Mouse (Mus musculus): ENCODE measurements around the gene Rbms1. TPM values are rescaled to one million over a fixed set of nuclear protein-coding genes. Genes with fewer than 3 reads are reported as not detected.

Gene Rbms1
- polyA plus RNA-seq, 1 experiment from 2014 or later, result 78.6 TPM

DNA sequence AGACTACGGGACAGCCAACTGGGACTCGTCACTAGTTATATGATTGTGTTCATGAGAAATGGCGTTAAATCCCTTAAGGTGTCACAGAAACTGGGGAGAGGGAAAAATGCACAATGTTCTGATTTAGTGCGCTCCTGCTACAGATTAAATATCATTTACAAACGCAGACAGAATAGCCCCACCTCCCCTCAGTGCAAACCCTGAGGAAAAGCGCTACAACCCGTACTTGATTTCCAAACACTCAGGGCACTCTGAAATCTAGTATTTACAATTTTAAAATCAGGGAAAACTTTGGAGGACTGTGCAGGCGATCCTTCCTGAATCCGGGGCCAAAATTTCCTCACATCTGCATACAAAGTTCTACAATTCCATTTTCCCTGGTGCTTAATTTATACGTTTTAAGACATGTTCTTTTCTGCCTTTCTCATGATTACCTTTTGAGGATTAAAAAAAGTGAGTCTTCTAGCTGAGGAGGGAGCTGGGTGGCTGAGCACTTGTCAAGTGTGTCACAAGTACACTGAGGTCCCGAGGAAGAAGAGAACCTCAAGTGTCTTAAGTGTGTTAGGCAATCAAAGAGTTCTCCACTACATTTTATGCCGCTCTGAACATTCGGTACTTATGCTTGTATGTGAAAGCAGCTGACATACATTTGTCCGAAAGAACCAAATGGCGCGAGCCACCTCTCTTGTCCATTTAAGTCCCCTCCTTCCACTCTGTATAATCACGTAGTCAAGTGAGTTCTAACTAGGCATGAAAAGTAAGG is 164.0 kb downstream of the Rbms1 start:
- Histone ChIP-seq H3K4me1 (replicated peaks; ENCODE audit: control insufficient read depth, insufficient read depth, low read length) (no peaks in the 10 kb centered on the region; the same call in 1 of the 2 replicates), H3K27ac (ENCODE audit: low read depth, low read length) (no peak overlapping the region)

DNA sequence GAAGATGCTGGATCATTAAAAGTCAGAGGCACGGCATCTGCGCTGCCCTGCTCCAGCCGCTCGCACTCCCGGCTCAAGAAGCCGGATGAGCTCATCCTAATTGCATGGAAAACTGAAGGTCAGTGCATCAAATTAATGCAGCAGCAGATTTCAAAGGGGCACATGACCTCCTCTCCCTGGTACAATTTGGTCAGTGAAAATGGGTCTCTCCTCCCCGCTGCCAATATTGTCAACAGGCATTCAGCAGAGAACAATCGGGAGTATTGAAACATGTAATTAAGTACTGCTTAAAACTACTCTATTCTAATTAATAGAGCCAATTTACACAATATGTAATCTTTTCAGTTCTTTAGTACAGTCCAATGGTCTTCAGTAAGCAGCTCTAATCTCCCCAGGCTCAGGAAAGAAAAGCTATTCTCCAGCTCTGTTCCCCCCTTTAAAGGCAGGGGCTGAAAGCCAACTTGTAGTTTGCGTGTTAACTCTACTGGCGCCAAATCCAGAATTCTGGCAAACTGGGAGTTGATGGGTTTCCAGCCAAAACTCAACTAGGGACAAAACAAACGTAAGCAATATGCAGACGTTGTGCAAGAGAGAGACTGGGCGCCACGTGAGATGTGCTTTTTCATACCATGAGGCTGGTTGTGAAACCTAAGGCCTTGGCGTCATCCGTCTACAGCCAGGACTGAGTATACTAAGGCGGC is 165.9 kb downstream of the Rbms1 start:
- H3K4me1 ChIP-seq (replicated peaks; ENCODE audit: control insufficient read depth, insufficient read depth, low read length), result no peaks in the 10 kb centered on the region; the same call in 1 of the 2 replicates
- H3K36me3 ChIP-seq (ENCODE audit: control insufficient read depth, insufficient read depth, low read length), result no peaks in the 10 kb centered on the region
- ATAC-seq (ENCODE audit: low FRiP score) (peak; percentile 87), DNase-seq (ENCODE audit: low spot score) (peak; percentile 46)
- H3K4me2 ChIP-seq (replicated peaks; ENCODE audit: low read depth, low read length), result no peak overlapping the region
- H3K27me3 ChIP-seq (ENCODE audit: control insufficient read depth, insufficient read depth, low read length), result no peaks in the 10 kb centered on the region
- H3K9me3 ChIP-seq (ENCODE audit: control insufficient read depth, low read length), result no peaks in the 10 kb centered on the region
- peak overlapping the region; percentile 51; the same call in 1 of the 2 replicates for H3K27ac ChIP-seq (ENCODE audit: low read depth, low read length)
- H3K9ac ChIP-seq (ENCODE audit: low read depth, low read length), result no peak overlapping the region
- no peak overlapping the region for H3K4me3 ChIP-seq (ENCODE audit: low read depth, low read length)
- WGBS, result 64% methylated on average over 17 of the region's 17 CpGs

More for the DNA sequence above, 164.0 kb downstream of the Rbms1 start:
- no peak overlapping the region for H3K9ac ChIP-seq (ENCODE audit: low read depth, low read length)
- DNase-seq (ENCODE audit: low spot score) (no peak), ATAC-seq (ENCODE audit: low FRiP score) (no peak)
- H3K36me3 ChIP-seq (ENCODE audit: control insufficient read depth, insufficient read depth, low read length), result no peaks in the 10 kb centered on the region
- H3K4me2 ChIP-seq (replicated peaks; ENCODE audit: low read depth, low read length), result no peak overlapping the region
- no peaks in the 10 kb centered on the region for H3K27me3 ChIP-seq (ENCODE audit: control insufficient read depth, insufficient read depth, low read length)
- no peaks in the 10 kb centered on the region for H3K9me3 ChIP-seq (ENCODE audit: control insufficient read depth, low read length)
- no peak overlapping the region for H3K4me3 ChIP-seq (ENCODE audit: low read depth, low read length)
- 85% methylated on average over 17 of the region's 17 CpGs for WGBS

DNA sequence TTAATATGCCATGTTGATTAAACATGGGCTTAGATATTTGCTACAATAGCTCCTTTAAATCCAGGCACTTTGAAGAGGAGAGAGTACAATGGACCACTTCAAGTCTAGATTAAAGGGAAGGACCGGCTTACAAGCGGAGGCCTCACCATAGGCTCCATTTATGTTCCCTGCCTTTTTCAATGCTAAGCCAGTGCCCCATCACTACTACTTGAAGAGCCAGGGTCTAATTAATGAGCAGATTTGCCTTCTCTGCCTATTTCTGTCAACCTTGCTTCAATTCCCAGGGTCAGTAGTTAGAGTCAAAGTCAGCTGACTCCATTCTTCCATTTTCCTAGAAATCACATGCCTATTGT is 166.4 kb downstream of the Rbms1 start:
- no peak for DNase-seq (ENCODE audit: low spot score)
- 36% methylated on average over 2 of the region's 2 CpGs for WGBS
- Histone ChIP-seq H3K36me3 (ENCODE audit: control insufficient read depth, insufficient read depth, low read length) (no peaks in the 10 kb centered on the region), H3K27me3 (ENCODE audit: control insufficient read depth, insufficient read depth, low read length) (no peaks in the 10 kb centered on the region), H3K9me3 (ENCODE audit: control insufficient read depth, low read length) (no peaks in the 10 kb centered on the region), H3K4me3 (ENCODE audit: low read depth, low read length) (no peak overlapping the region), H3K4me2 (replicated peaks; ENCODE audit: low read depth, low read length) (no peak overlapping the region), H3K9ac (ENCODE audit: low read depth, low read length) (no peak overlapping the region), H3K27ac (ENCODE audit: low read depth, low read length) (no peak overlapping the region), H3K4me1 (replicated peaks; ENCODE audit: control insufficient read depth, insufficient read depth, low read length) (no peaks in the 10 kb centered on the region; the same call in 1 of the 2 replicates)
- ATAC-seq (ENCODE audit: low FRiP score), result peak; percentile 64

DNA sequence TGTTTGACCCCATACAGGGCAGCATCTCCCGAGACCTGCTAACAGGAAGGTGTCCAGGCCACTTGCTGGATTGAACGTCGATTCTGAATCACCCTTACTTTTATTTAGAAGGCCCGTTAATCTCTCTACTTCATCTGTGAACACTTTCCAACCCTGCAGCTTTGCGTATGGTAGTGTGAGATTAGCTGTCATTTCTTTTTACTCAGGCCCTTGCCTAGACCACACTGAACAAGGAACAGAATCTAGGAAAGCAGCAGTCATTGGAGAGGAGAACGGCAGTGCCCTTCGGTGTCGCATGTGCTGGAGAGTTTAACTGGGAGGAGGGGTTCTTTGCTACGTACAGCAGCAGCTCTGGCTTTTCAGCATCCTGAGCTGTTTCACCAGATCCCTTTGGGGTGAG is 167.1 kb downstream of the Rbms1 start:
- Histone ChIP-seq H3K9me3 (ENCODE audit: control insufficient read depth, low read length) (no peaks in the 10 kb centered on the region), H3K36me3 (ENCODE audit: control insufficient read depth, insufficient read depth, low read length) (no peaks in the 10 kb centered on the region), H3K27me3 (ENCODE audit: control insufficient read depth, insufficient read depth, low read length) (no peaks in the 10 kb centered on the region; the same call in 1 of the 2 replicates), H3K9ac (ENCODE audit: low read depth, low read length) (no peak overlapping the region), H3K4me2 (replicated peaks; ENCODE audit: low read depth, low read length) (no peak overlapping the region), H3K27ac (ENCODE audit: low read depth, low read length) (no peak overlapping the region), H3K4me1 (replicated peaks; ENCODE audit: control insufficient read depth, insufficient read depth, low read length) (no peaks in the 10 kb centered on the region; the same call in 1 of the 2 replicates), H3K4me3 (ENCODE audit: low read depth, low read length) (no peak overlapping the region)
- ATAC-seq (ENCODE audit: low FRiP score) (no peak), DNase-seq (ENCODE audit: low spot score) (no peak)
- 87% methylated on average over 9 of the region's 9 CpGs for WGBS

DNA sequence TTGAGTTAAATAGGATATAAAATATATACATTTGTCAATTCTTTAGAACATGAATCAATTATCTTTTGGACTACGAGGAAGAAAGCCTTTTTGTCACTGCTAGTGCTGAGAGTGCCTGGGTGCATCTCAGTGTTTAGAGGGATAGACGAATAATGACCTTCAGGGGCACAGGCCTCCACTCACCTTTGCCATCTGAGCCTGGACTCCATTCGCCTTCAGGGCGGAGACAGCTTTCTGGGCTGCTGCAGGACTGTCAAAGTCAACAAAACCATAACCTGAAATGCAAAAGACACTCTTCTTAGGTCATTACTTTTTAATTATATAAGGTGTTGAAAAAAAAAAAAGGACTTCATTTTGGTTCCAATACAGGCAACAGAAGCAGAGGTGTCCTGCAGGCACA is 170.5 kb downstream of the Rbms1 start:
- no peaks in the 10 kb centered on the region for H3K36me3 ChIP-seq (ENCODE audit: control insufficient read depth, insufficient read depth, low read length)
- ATAC-seq (ENCODE audit: low FRiP score) (no peak), DNase-seq (ENCODE audit: low spot score) (no peak)
- H3K4me1 ChIP-seq (replicated peaks; ENCODE audit: control insufficient read depth, insufficient read depth, low read length), result no peaks in the 10 kb centered on the region; the same call in 1 of the 2 replicates
- 79% methylated on average over 4 of the region's 4 CpGs for WGBS
- peaks cover 4% of the 10 kb centered on the region; the same call in 1 of the 2 replicates for H3K27me3 ChIP-seq (ENCODE audit: control insufficient read depth, insufficient read depth, low read length)
- no peak overlapping the region for H3K27ac ChIP-seq (ENCODE audit: low read depth, low read length)
- no peaks in the 10 kb centered on the region for H3K9me3 ChIP-seq (ENCODE audit: control insufficient read depth, low read length)
- no peak overlapping the region for H3K4me2 ChIP-seq (replicated peaks; ENCODE audit: low read depth, low read length)
- no peak overlapping the region for H3K4me3 ChIP-seq (ENCODE audit: low read depth, low read length)
- no peak overlapping the region for H3K9ac ChIP-seq (ENCODE audit: low read depth, low read length)

DNA sequence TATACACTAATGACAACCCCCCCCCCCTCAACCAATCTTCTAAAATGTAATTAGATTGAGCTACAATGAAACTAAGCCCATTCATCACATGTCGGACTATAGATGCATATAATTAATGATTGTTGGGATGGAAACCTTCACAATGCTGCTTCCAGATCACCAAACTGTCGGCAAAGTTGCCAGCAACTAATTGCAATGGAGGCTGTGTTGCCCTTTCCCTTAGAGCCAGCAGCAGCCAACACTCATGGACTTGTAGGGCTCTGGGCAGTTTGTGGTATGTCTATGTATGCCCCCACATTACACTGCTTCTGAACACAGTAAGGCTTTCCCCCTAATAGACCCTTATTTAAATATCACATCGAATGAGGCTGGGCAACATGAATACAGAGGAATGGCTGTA is 173.9 kb downstream of the Rbms1 start:
- no peaks in the 10 kb centered on the region for H3K4me1 ChIP-seq (replicated peaks; ENCODE audit: control insufficient read depth, insufficient read depth, low read length)
- no peak overlapping the region for H3K4me3 ChIP-seq (ENCODE audit: low read depth, low read length)
- H3K27me3 ChIP-seq (ENCODE audit: control insufficient read depth, insufficient read depth, low read length), result peaks cover 4% of the 10 kb centered on the region; the same call in 1 of the 2 replicates
- no peak overlapping the region for H3K4me2 ChIP-seq (replicated peaks; ENCODE audit: low read depth, low read length)
- no peaks in the 10 kb centered on the region for H3K9me3 ChIP-seq (ENCODE audit: control insufficient read depth, low read length)
- no peak for ATAC-seq (ENCODE audit: low FRiP score)
- WGBS, result 51% methylated on average over 3 of the region's 3 CpGs
- H3K9ac ChIP-seq (ENCODE audit: low read depth, low read length), result no peak overlapping the region
- no peaks in the 10 kb centered on the region for H3K36me3 ChIP-seq (ENCODE audit: control insufficient read depth, insufficient read depth, low read length)
- H3K27ac ChIP-seq (ENCODE audit: low read depth, low read length), result no peak overlapping the region
- DNase-seq (ENCODE audit: low spot score), result no peak

DNA sequence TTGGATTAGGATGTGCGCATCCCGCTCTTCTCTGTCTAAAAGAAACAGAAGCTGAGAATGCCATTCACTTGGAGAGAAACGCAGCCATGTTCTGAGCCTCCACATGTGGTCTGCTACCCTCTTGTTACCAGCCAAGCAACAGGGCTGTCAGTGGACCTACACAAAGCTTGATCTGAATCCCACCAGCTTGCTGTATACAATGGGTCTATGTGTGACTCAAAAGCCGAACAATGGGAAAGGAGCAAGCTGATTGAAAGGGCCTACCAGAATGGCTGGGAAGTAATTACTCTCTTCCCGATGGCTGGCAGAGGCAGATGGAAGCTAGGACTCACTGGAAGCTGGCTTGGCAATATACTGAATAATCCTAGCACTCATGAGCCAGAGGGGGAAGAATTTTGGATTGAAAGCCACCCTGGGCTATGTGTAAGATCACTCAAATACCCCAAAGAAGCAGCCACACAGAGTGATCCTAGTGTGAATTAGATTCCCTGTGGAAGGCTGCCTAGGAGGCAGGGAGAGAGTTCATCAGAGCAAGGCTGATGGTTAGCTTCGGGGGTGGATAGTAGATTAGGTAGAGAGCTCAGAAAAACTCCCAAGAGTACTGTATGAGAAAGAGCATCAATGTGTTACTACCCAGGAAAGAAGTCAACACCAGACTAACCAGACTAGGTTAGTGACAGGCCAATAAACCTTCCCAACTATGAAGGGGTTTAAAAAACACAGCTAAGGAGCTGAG is 174.7 kb downstream of the Rbms1 start:
- Histone ChIP-seq H3K4me3 (ENCODE audit: low read depth, low read length) (no peak overlapping the region), H3K27ac (ENCODE audit: low read depth, low read length) (no peak overlapping the region), H3K36me3 (ENCODE audit: control insufficient read depth, insufficient read depth, low read length) (no peaks in the 10 kb centered on the region), H3K4me2 (replicated peaks; ENCODE audit: low read depth, low read length) (no peak overlapping the region), H3K27me3 (ENCODE audit: control insufficient read depth, insufficient read depth, low read length) (peaks cover 4% of the 10 kb centered on the region; the same call in 1 of the 2 replicates), H3K9ac (ENCODE audit: low read depth, low read length) (no peak overlapping the region), H3K9me3 (ENCODE audit: control insufficient read depth, low read length) (no peaks in the 10 kb centered on the region), H3K4me1 (replicated peaks; ENCODE audit: control insufficient read depth, insufficient read depth, low read length) (no peaks in the 10 kb centered on the region)
- ATAC-seq (ENCODE audit: low FRiP score), result peak; percentile 88
- peak; percentile 55 for DNase-seq (ENCODE audit: low spot score)
- WGBS, result 38% methylated on average over 6 of the region's 6 CpGs

DNA sequence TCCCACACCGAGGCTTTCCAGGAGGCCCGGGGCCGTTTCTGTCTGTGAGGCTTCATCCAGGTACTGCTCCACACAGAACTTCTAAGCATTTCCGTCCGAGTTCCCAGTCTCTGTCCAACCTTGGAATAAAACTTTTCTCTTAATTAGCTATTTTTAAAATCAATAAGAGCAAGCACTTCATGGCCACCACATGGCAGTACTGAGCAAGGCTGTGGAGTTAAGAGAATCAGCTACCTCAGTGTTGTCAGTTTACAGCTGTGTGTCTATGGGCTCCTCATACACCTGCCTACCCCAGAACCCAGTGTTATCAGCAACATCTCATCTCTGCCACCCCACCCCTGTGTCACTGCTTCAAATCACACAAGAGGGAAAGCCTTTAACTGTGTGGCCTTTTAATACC is 175.9 kb downstream of the Rbms1 start:
- Histone ChIP-seq H3K9me3 (ENCODE audit: control insufficient read depth, low read length) (no peaks in the 10 kb centered on the region), H3K36me3 (ENCODE audit: control insufficient read depth, insufficient read depth, low read length) (no peaks in the 10 kb centered on the region), H3K27ac (ENCODE audit: low read depth, low read length) (no peak overlapping the region), H3K9ac (ENCODE audit: low read depth, low read length) (no peak overlapping the region), H3K4me3 (ENCODE audit: low read depth, low read length) (no peak overlapping the region), H3K4me1 (replicated peaks; ENCODE audit: control insufficient read depth, insufficient read depth, low read length) (no peaks in the 10 kb centered on the region), H3K4me2 (replicated peaks; ENCODE audit: low read depth, low read length) (no peak overlapping the region), H3K27me3 (ENCODE audit: control insufficient read depth, insufficient read depth, low read length) (peaks cover 4% of the 10 kb centered on the region; the same call in 1 of the 2 replicates)
- no peak for ATAC-seq (ENCODE audit: low FRiP score)
- no peak for DNase-seq (ENCODE audit: low spot score)
- WGBS, result 89% methylated on average over 5 of the region's 5 CpGs
